Mouse (Mus musculus): Measurements from ENCODE around the gene Cxcl16. TPM values are rescaled to one million over a fixed set of nuclear protein-coding genes. Genes with fewer than 3 reads are reported as not detected.

Cxcl16 gene
- polyA plus RNA-seq, 1 experiment, result not detected

DNA sequence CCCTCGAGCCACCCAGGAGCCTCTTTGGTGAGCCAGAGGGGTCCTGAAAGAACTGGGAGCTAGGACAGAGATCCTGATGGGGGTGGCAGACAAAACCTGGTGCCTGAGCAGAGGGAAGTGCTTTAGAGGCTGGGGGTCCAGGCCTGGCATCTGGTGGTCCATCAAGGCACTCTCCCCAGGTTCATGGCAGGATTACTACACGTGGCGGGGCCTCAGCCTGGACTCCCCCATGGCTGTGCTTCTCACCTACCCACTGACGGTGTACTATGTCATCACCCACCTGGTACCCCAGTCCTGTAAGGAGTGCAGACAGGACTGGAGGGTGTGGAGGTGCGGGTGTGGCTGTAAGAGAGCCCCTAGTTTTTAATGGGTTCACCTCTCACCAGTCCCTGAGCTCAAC is 4.2 kb upstream of the Cxcl16 start:
- TF ChIP-seq GATA1 (IDR thresholded peaks at IDR 0.05; ENCODE audit: low read length) (no peak), TAL1 (IDR thresholded peaks at IDR 0.05; ENCODE audit: low read length) (no peak)
- peaks cover 3% of the 10 kb centered on the region; the same call in 1 of the 2 replicates for H3K4me1 ChIP-seq (ENCODE audit: control insufficient read depth)
- H3K4me3 ChIP-seq (replicated peaks), result no peak overlapping the region
- peaks cover 76% of the 10 kb centered on the region for H3K27me3 ChIP-seq (ENCODE audit: control insufficient read depth)
- peaks cover 6% of the 10 kb centered on the region; the same call in 1 of the 2 replicates for H3K9me3 ChIP-seq (ENCODE audit: control insufficient read depth, low read length)
- H3K36me3 ChIP-seq (ENCODE audit: control insufficient read depth), result no peaks in the 10 kb centered on the region

GRCm38 (mm10) chr11:70458688-70459600 is 840 bp downstream of the Cxcl16 start, which contains the start of gene Zmynd15:
Zmynd15 (plus strand) TSS chr11:70459433.
- Histone ChIP-seq H3K36me3 (ENCODE audit: control insufficient read depth) (peaks cover 4% of the 10 kb centered on the region), H3K4me3 (replicated peaks) (peak within 1 kb of the TSS; percentile 42), H3K9me3 (ENCODE audit: control insufficient read depth, low read length) (peaks cover 10% of the 10 kb centered on the region; the same call in 1 of the 2 replicates), H3K27me3 (ENCODE audit: control insufficient read depth) (peaks cover 50% of the 10 kb centered on the region), H3K4me1 (ENCODE audit: control insufficient read depth) (peaks cover 3% of the 10 kb centered on the region; the same call in 1 of the 2 replicates)
- TF ChIP-seq GATA1 (IDR thresholded peaks at IDR 0.05; ENCODE audit: low read length) (no peak), TAL1 (IDR thresholded peaks at IDR 0.05; ENCODE audit: low read length) (no peak)

DNA sequence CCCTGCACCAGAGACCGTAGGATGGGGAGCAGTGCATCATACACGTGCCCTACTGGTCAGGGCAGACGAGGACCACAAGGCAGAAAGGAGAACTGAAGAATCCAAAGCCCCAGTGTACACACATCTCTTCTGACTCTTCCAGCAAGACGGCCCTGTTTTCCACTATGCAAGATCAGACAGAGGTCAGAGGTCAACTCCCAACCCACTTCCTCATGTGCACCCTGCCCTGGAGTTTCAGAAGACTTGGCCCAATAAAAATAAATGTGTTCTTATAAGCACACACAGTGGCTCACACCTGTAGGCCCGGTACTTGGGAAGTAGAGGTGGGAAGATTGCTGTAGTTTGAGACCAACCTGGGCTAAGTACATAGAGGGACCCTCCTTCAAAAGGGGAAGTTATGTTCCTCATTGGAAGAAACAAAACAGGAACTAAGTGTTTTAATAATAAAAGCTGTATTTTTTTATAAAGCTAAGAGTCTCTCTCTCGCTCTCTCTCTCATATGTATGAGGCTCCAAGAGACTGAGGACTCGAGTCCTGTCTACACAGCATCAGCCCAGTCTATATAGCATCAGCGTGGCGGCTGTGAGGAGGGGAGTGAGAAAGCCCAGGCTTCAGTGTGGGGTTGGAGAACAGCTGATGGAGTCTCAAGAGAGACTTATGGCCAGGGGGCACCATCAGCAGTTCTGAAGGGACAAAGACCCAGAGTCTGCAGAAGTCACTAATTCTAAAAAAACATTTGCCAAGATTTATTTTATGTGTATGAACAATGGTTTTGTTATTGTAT is 6.3 kb downstream of the Cxcl16 start:
- Histone ChIP-seq H3K36me3 (ENCODE audit: control insufficient read depth) (peaks cover 10% of the 10 kb centered on the region), H3K4me3 (replicated peaks) (no peak overlapping the region), H3K9me3 (ENCODE audit: control insufficient read depth, low read length) (peaks cover under 1% of the 10 kb centered on the region; the same call in 1 of the 2 replicates), H3K27me3 (ENCODE audit: control insufficient read depth) (peaks cover 7% of the 10 kb centered on the region), H3K4me1 (ENCODE audit: control insufficient read depth) (peaks cover 29% of the 10 kb centered on the region)
- TF ChIP-seq TAL1 (IDR thresholded peaks at IDR 0.05; ENCODE audit: low read length), result no peak

- Histone ChIP-seq H3K36me3 (ENCODE audit: control insufficient read depth) (peaks cover 10% of the 10 kb centered on the region), H3K4me3 (replicated peaks) (peak within 1 kb of the TSS; percentile 69), H3K9me3 (ENCODE audit: control insufficient read depth, low read length) (no peaks in the 10 kb centered on the region), H3K27me3 (ENCODE audit: control insufficient read depth) (no peaks in the 10 kb centered on the region), H3K4me1 (ENCODE audit: control insufficient read depth) (peaks cover 29% of the 10 kb centered on the region)
- TF ChIP-seq TAL1 (IDR thresholded peaks at IDR 0.05; ENCODE audit: low read length), result no peak
- TF ChIP-seq GATA1 (IDR thresholded peaks at IDR 0.05; ENCODE audit: low read length), result no peak
Observed at GRCm38 (mm10) chr11:70451797-70452498, 7.8 kb downstream of the Cxcl16 start, which contains the start of gene Med11. Med11 (plus strand) TSS chr11:70451919.

GRCm38 (mm10) chr11:70450926-70451325 is 8.9 kb downstream of the Cxcl16 start:
- Histone ChIP-seq H3K27me3 (ENCODE audit: control insufficient read depth) (no peaks in the 10 kb centered on the region), H3K4me1 (ENCODE audit: control insufficient read depth) (peaks cover 29% of the 10 kb centered on the region), H3K36me3 (ENCODE audit: control insufficient read depth) (peaks cover 10% of the 10 kb centered on the region), H3K9me3 (ENCODE audit: control insufficient read depth, low read length) (no peaks in the 10 kb centered on the region), H3K4me3 (replicated peaks) (no peak overlapping the region)
- TF ChIP-seq TAL1 (IDR thresholded peaks at IDR 0.05; ENCODE audit: low read length) (no peak), GATA1 (IDR thresholded peaks at IDR 0.05; ENCODE audit: low read length) (no peak)

DNA sequence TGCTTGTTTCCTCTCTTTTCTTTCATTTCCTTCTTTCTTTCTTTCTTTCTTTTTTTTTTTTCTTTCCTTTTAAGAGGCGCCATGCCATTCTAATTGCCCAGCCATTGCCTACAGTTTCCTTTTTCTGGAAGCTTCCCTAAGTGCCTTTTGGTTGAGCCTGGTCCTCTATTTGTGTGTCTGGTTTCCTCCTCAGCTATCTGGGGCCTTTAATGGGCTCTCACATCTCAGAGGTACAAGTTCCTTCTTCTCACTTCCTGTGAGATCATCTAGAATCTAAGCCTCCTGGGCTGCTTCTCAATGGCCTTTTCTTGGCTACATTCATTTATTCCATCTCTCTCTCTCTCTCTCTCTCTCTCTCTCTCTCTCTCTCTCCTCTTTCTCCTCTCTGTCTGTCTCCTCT is 12.4 kb downstream of the Cxcl16 start:
- H3K36me3 ChIP-seq (ENCODE audit: control insufficient read depth), result no peaks in the 10 kb centered on the region
- H3K9me3 ChIP-seq (ENCODE audit: control insufficient read depth, low read length), result no peaks in the 10 kb centered on the region
- TF ChIP-seq GATA1 (IDR thresholded peaks at IDR 0.05; ENCODE audit: low read length) (no peak), TAL1 (IDR thresholded peaks at IDR 0.05; ENCODE audit: low read length) (no peak)
- no peak overlapping the region for H3K4me3 ChIP-seq (replicated peaks)
- H3K27me3 ChIP-seq (ENCODE audit: control insufficient read depth), result no peaks in the 10 kb centered on the region
- H3K4me1 ChIP-seq (ENCODE audit: control insufficient read depth), result peaks cover 18% of the 10 kb centered on the region

- Histone ChIP-seq H3K36me3 (ENCODE audit: control insufficient read depth) (peaks cover 2% of the 10 kb centered on the region; the same call in 1 of the 2 replicates), H3K9me3 (ENCODE audit: control insufficient read depth, low read length) (no peaks in the 10 kb centered on the region), H3K27me3 (ENCODE audit: control insufficient read depth) (no peaks in the 10 kb centered on the region), H3K4me1 (ENCODE audit: control insufficient read depth) (peaks cover 12% of the 10 kb centered on the region), H3K4me3 (replicated peaks) (no peak overlapping the region)
- no peak for TF ChIP-seq GATA1 (IDR thresholded peaks at IDR 0.05; ENCODE audit: low read length)
Observed at GRCm38 (mm10) chr11:70446756-70447155, 13.0 kb downstream of the Cxcl16 start.

GRCm38 (mm10) chr11:70444667-70445066 is 15.1 kb downstream of the Cxcl16 start:
- Histone ChIP-seq H3K27me3 (ENCODE audit: control insufficient read depth) (no peaks in the 10 kb centered on the region), H3K9me3 (ENCODE audit: control insufficient read depth, low read length) (no peaks in the 10 kb centered on the region), H3K36me3 (ENCODE audit: control insufficient read depth) (peaks cover 16% of the 10 kb centered on the region), H3K4me3 (replicated peaks) (no peak overlapping the region), H3K4me1 (ENCODE audit: control insufficient read depth) (no peaks in the 10 kb centered on the region)
- TF ChIP-seq GATA1 (IDR thresholded peaks at IDR 0.05; ENCODE audit: low read length) (no peak), TAL1 (IDR thresholded peaks at IDR 0.05; ENCODE audit: low read length) (no peak)

All from erythroblast, embryonic 14.5 days (primary cell).